Mouse (Mus musculus): ENCODE measurements around the gene Tmem260. TPM values are rescaled to one million over a fixed set of nuclear protein-coding genes. Genes with fewer than 3 reads are reported as not detected.

Tmem260 gene
- total and polyA plus RNA-seq, 2 experiments = 9.7 to 16.2 TPM

GRCm38 (mm10) chr14:48507376-48507775 lies 61.5 kb downstream of the Tmem260 start:
- Histone ChIP-seq H3K9ac (ENCODE audit: low read depth, low read length) (no peak overlapping the region), H3K27me3 (ENCODE audit: control insufficient read depth, insufficient read depth, low read length) (no peaks in the 10 kb centered on the region), H3K4me1 (ENCODE audit: control insufficient read depth, insufficient read depth, low read length) (peaks cover 14% of the 10 kb centered on the region), H3K36me3 (ENCODE audit: control insufficient read depth, insufficient read depth, low read length) (peaks cover 5% of the 10 kb centered on the region; the same call in 1 of the 2 replicates), H3K27ac (replicated peaks; ENCODE audit: insufficient read depth, low read depth, low read length) (no peak overlapping the region), H3K4me3 (ENCODE audit: insufficient read depth, low read depth, low read length) (no peak overlapping the region), H3K79me2 (ENCODE audit: control insufficient read depth, insufficient read depth, low read length) (no peaks in the 10 kb centered on the region)
- peak; percentile 96 for DNase-seq (ENCODE audit: extremely low read depth, low read depth, low spot score)
- TF ChIP-seq CTCF (IDR thresholded peaks at IDR 0.05; ENCODE audit: low read depth, low read length) = no peak
- 29% methylated on average over 8 of the region's 8 CpGs for WGBS

GRCm38 (mm10) chr14:48509131-48509530 lies 63.2 kb downstream of the Tmem260 start:
- peak; percentile 92 for DNase-seq (ENCODE audit: extremely low read depth, low read depth, low spot score)
- 81% methylated on average over 5 of the region's 5 CpGs for WGBS

GRCm38 (mm10) chr14:48513098-48513823 lies 67.3 kb downstream of the Tmem260 start:
- H3K9ac ChIP-seq (ENCODE audit: low read depth, low read length) = no peak overlapping the region
- TF ChIP-seq CTCF (IDR thresholded peaks at IDR 0.05; ENCODE audit: low read depth, low read length) (no peak), POLR2A (IDR thresholded peaks at IDR 0.05; ENCODE audit: extremely low read depth, insufficient read depth, low read length) (no peak)
- 88% methylated on average over 12 of the region's 12 CpGs for WGBS
- peaks cover 10% of the 10 kb centered on the region for H3K36me3 ChIP-seq (ENCODE audit: control insufficient read depth, insufficient read depth, low read length)
- no peaks in the 10 kb centered on the region for H3K79me2 ChIP-seq (ENCODE audit: control insufficient read depth, insufficient read depth, low read length)
- H3K27me3 ChIP-seq (ENCODE audit: control insufficient read depth, insufficient read depth, low read length) = no peaks in the 10 kb centered on the region
- H3K4me3 ChIP-seq (ENCODE audit: insufficient read depth, low read depth, low read length) = no peak overlapping the region
- peaks cover 3% of the 10 kb centered on the region; the same call in 1 of the 2 replicates for H3K4me1 ChIP-seq (ENCODE audit: control insufficient read depth, insufficient read depth, low read length)
- no peak overlapping the region for H3K27ac ChIP-seq (replicated peaks; ENCODE audit: insufficient read depth, low read depth, low read length)
- DNase-seq (ENCODE audit: extremely low read depth, low read depth, low spot score) = no peak

More at GRCm38 (mm10) chr14:48509131-48509530, 63.2 kb downstream of the Tmem260 start:
- Histone ChIP-seq H3K27ac (replicated peaks; ENCODE audit: insufficient read depth, low read depth, low read length) (no peak overlapping the region), H3K4me3 (ENCODE audit: insufficient read depth, low read depth, low read length) (no peak overlapping the region), H3K9ac (ENCODE audit: low read depth, low read length) (no peak overlapping the region), H3K36me3 (ENCODE audit: control insufficient read depth, insufficient read depth, low read length) (peaks cover 10% of the 10 kb centered on the region), H3K27me3 (ENCODE audit: control insufficient read depth, insufficient read depth, low read length) (no peaks in the 10 kb centered on the region), H3K79me2 (ENCODE audit: control insufficient read depth, insufficient read depth, low read length) (no peaks in the 10 kb centered on the region), H3K4me1 (ENCODE audit: control insufficient read depth, insufficient read depth, low read length) (peaks cover 7% of the 10 kb centered on the region)
- TF ChIP-seq POLR2A (IDR thresholded peaks at IDR 0.05; ENCODE audit: extremely low read depth, insufficient read depth, low read length) (no peak), CTCF (IDR thresholded peaks at IDR 0.05; ENCODE audit: low read depth, low read length) (no peak)

GRCm38 (mm10) chr14:48513824-48514493 lies 68.0 kb downstream of the Tmem260 start:
- WGBS = 93% methylated on average over 12 of the region's 12 CpGs
- H3K27me3 ChIP-seq (ENCODE audit: control insufficient read depth, insufficient read depth, low read length) = no peaks in the 10 kb centered on the region
- H3K79me2 ChIP-seq (ENCODE audit: control insufficient read depth, insufficient read depth, low read length) = no peaks in the 10 kb centered on the region
- H3K27ac ChIP-seq (replicated peaks; ENCODE audit: insufficient read depth, low read depth, low read length) = no peak overlapping the region
- no peak for TF ChIP-seq POLR2A (IDR thresholded peaks at IDR 0.05; ENCODE audit: extremely low read depth, insufficient read depth, low read length)
- no peak for TF ChIP-seq CTCF (IDR thresholded peaks at IDR 0.05; ENCODE audit: low read depth, low read length)
- peaks cover 10% of the 10 kb centered on the region for H3K36me3 ChIP-seq (ENCODE audit: control insufficient read depth, insufficient read depth, low read length)
- H3K4me3 ChIP-seq (ENCODE audit: insufficient read depth, low read depth, low read length) = no peak overlapping the region
- H3K4me1 ChIP-seq (ENCODE audit: control insufficient read depth, insufficient read depth, low read length) = peaks cover 2% of the 10 kb centered on the region; the same call in 1 of the 2 replicates
- no peak for DNase-seq (ENCODE audit: extremely low read depth, low read depth, low spot score)
- H3K9ac ChIP-seq (ENCODE audit: low read depth, low read length) = no peak overlapping the region

- Histone ChIP-seq H3K36me3 (ENCODE audit: control insufficient read depth, insufficient read depth, low read length) (peaks cover 10% of the 10 kb centered on the region), H3K4me1 (ENCODE audit: control insufficient read depth, insufficient read depth, low read length) (no peaks in the 10 kb centered on the region), H3K27me3 (ENCODE audit: control insufficient read depth, insufficient read depth, low read length) (no peaks in the 10 kb centered on the region), H3K27ac (replicated peaks; ENCODE audit: insufficient read depth, low read depth, low read length) (no peak overlapping the region), H3K9ac (ENCODE audit: low read depth, low read length) (no peak overlapping the region), H3K4me3 (ENCODE audit: insufficient read depth, low read depth, low read length) (no peak overlapping the region), H3K79me2 (ENCODE audit: control insufficient read depth, insufficient read depth, low read length) (no peaks in the 10 kb centered on the region)
- whole genome bisulfite sequencing = 83% methylated on average over 7 of the region's 7 CpGs
- no peak for TF ChIP-seq CTCF (IDR thresholded peaks at IDR 0.05; ENCODE audit: low read depth, low read length)
- no peak for TF ChIP-seq POLR2A (IDR thresholded peaks at IDR 0.05; ENCODE audit: extremely low read depth, insufficient read depth, low read length)
- no peak for DNase-seq (ENCODE audit: extremely low read depth, low read depth, low spot score)
Measured at GRCm38 (mm10) chr14:48514620-48515019, 68.7 kb downstream of the Tmem260 start.

- Histone ChIP-seq H3K4me1 (ENCODE audit: control insufficient read depth, insufficient read depth, low read length) (no peaks in the 10 kb centered on the region), H3K27me3 (ENCODE audit: control insufficient read depth, insufficient read depth, low read length) (no peaks in the 10 kb centered on the region), H3K9ac (ENCODE audit: low read depth, low read length) (no peak overlapping the region), H3K4me3 (ENCODE audit: insufficient read depth, low read depth, low read length) (no peak overlapping the region), H3K36me3 (ENCODE audit: control insufficient read depth, insufficient read depth, low read length) (peaks cover 10% of the 10 kb centered on the region), H3K79me2 (ENCODE audit: control insufficient read depth, insufficient read depth, low read length) (no peaks in the 10 kb centered on the region), H3K27ac (replicated peaks; ENCODE audit: insufficient read depth, low read depth, low read length) (no peak overlapping the region)
- WGBS = 37% methylated on average over 8 of the region's 8 CpGs
- DNase-seq (ENCODE audit: extremely low read depth, low read depth, low spot score) = peak; percentile 81
- no peak for TF ChIP-seq CTCF (IDR thresholded peaks at IDR 0.05; ENCODE audit: low read depth, low read length)
- TF ChIP-seq POLR2A (IDR thresholded peaks at IDR 0.05; ENCODE audit: extremely low read depth, insufficient read depth, low read length) = no peak
Measured at GRCm38 (mm10) chr14:48515538-48515937, 69.6 kb downstream of the Tmem260 start.
